Mouse (Mus musculus) frontal cortex, postnatal 25 days (tissue): ENCODE results near the gene Rpl19.

Experiments used
- DNase-seq, 2 experiments: peaks; one replicate each; pipeline ENCODE4 v3.0.0; 2022; ENCODE audit warnings: low spot score in 2 of 2

Gene Rpl19

DNA sequence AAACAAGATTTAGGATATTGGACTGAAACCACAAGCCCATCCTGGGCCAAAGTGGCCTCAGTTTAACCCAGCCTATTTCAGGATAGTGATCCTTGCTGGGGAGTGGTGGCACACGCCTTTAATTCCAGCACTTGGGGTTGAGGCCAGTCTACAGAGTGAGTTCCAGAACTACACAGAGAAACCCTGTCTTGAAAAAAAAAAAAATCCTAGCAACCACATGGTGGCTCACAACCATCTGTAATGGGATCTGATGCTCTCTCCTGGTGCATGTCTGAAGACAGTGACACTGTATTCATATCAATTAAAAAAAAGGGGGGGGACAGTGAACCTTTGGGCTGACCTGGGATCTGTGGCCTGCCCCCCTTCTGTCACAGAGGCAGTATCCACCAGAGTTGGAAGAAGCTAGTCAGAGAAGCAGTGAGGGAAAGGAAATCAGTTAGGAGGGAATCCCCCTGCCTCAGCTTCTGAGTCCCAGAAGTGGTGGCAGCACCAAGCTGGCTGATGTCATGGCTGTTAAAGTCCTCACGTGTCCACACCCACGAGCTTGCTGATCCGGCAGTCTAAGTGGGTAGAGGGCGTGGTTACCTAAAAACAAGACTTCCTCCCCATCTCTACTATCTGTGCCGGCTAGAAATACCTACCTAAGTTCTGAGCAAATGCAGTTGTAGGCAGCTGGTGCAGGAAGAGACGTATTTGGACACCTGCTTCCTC, 27.5 kb upstream of the Rpl19 start:
- DNase-seq: peak in 1 of 2 experiments; percentile 46

DNA sequence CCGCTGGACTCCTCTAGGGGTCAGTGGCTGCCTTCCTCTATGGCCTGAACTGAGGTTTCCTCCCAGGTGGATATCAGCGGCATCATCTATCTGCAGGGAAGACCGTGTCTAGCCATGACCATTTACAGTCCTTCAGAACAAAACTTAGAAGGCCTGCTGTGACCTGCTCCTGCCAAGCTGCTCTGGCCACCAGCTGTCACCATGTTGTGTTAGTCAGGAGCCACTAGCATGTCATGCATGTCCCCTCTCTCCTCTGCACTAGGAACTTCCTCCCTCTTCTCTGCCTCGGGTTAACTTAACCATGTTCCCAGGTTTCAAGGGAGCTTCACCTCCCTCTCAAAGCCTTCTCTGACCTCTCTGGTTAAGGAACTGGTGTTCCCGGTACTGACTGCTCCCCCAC, 26.8 kb upstream of the Rpl19 start:
- DNase-seq: no peak

DNA sequence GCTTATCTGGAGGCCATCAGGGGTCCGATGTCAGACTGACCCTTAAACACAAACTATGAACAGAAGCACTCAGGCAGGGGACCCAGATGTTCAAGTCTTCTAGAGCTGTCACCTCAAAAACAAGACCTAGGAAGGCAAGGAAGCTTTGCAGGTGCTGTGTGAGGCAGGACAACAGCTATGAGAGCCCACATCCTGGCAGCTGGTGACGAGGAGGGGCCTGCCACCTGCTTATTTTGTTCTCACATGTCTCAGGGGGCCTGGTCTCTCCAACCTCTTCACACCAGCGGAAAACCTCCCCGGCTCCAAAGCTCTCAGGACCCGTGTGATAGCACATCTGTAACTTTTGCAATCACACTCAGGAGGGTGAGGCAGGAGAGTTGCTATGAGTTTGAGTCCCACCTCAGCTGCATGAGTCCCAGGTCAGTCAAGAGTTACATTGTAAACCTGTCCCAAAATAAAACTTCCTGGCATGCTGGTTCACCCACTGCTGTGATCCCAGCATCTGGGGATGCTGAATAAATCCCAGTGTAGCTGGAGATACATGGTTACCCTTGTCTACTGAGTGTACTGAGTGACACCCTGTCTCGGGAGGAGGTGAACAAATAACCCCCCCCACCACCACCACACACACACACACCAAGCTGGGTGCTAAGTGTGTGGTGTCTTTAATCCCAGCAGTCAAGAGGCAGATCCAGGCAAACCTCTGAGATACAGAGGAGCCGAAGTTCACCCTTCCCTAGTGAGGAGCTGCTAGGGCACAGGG, 26.0 kb upstream of the Rpl19 start:
- no peak for DNase-seq

DNA sequence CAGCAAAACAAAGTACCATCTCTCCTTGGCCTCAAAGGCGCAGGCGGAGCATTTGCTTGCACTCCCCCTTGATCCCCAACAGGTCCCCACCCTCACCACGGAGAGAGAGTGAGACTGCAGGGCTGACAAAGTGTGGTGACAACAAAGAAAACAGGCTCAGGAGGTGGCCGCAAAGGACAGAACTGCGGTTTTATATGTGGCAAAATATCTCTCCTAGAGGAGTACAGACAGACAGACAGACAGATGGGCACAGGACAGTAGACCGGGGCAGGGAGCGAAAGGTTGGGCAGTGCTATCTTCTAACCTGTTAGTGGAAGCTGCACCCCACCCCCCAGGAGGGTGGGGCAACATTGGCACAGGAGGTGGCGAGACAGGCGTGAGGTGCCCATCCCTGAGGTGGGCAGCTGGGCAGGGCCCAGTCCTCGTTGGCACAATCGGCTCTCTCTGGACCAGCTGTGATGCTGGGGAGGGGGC, 25.1 kb upstream of the Rpl19 start:
- DNase-seq: no peak

- no peak for DNase-seq
Measured at GRCm38 (mm10) chr11:98001986-98002385, 24.5 kb upstream of the Rpl19 start.

DNA sequence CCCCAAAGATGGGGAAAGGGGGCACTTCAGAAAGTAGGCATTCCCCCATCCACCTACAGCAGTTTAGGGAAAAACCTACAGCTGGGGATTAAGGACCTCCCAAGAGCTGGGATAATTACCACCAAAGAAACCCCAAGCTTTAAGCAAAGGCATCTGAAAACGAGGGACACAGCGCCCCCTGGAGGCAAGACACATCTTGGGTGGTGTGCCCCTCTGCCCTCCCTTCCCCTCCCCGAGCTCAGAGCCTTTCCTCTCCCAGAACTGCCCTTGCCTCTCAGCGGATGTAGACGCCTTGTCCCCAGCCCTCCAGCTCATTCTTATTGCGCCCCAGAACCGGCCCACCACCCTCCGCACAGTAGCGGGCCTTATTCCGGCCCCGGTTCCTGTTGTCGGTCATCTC, 23.9 kb upstream of the Rpl19 start:
- no peak for DNase-seq

DNA sequence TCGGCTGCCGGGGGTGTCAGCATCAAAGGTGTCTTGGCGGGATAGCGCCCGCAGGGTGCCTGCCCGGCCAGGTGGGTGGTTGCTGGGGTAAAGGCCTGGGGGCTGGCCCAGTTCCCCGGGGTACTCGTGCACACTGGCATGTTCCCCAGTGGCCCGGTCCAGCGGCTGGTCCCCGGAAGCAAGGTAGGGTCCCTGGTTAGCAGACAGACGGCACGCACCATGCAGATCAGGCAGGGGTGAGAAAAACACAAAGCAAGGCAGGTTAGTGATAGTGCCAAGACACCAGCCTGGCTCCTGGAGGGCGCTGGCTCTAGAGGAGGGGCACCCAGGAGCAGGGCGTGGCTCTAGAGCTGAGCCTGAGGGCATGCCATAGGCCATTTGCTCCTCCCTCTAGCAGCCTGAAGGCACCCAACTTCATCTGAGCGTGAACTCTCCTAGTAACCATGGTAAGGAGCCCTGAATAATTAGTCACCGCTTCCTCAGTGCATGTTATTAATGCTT, 23.3 kb upstream of the Rpl19 start:
- DNase-seq: no peak

DNA sequence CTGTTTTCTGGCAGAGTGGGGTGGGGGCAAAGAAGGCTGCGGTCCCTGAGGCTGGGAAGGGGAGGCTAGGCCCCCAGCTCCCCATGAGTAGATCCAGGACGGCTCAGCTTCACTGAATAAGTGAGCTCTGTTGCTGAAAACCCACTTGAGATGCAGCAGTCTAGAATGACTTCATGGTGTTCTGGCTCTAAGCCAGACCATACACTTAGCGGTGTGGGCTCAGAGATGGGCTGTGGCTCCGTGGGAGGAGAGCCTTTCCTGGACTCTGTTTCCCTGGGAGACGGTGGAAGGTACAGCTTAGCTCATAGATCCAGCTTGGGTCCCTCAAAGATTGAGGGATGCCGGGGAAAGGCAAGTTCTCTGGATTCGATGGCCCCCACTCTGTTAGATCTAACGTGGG, 22.3 kb upstream of the Rpl19 start:
- no peak for DNase-seq

DNA sequence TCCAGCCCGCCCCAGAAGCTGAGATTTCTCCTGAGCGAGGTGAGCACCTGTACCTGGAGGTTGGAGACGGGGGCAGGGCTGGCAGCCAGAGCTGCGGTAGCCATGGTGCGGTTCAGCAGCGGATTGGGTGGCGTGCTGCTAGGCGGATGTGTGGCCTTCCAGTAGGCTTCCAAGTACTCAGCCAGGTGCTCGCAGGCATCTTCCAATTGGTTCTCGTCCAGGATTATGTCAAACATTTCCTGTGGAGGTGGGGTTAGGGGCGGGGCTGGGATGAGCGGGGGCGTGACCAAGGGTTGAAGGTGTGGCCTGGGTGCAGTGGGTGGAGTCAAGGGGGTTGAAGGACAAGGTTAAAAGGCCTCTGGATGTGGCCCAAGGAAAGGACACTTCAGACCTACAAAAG, 21.4 kb upstream of the Rpl19 start:
- DNase-seq: no peak

DNA sequence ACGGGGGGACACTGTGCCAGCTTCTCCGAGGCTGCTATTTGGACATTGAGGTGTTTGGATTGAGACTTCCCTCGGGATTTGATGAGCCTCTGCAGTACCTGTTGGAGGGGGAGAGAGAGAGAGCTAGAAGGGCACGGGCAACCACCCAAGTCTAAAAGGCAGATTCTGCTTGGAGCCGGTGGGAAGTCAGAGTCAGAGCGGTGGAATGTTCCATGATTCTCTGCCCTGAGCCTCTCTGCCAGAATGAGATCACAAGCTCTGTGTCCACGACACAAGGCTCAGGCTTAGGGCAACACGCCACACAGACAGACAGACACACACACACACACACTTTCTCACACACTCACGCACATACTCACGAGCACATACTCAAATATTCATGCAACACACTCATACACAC, 20.8 kb upstream of the Rpl19 start:
- no peak for DNase-seq

DNA sequence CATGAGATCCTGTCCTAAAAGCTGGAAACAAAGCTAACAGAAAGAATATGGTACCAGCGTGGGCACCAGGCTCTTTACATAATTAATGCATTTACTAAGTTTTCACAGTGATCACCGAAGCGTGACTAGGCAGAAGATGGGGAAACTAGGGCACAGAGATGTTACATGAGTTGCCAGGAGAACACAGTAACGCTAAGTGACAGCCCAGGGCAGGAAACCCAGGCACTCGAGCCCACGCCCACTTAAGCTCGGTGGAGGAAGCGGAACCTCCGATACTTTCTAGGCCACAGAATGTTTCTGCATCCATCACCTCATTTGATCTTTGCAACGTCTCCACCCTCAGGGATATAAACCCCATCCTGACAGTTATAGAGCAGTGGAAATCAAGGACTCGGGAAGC, 18.4 kb upstream of the Rpl19 start:
- no peak for DNase-seq

DNA sequence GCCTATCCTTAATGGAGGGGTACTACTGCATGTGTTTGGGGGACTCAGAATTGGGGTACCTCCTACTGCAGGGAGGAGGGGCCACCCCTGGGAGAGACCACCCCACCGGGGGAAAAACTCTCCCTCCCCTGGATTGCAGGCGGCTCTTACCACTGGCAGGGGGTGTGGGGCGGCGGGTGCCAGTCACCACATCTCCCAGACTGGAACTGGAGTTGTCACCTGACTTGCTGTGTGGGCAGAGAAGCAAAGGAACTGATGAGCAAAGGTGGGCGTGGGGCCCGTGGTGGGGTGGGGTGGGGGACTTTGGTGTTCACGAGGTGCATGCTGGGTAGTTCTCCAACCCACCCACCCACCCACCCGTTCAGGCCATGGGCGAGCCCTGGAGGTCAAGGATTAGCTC, 14.8 kb upstream of the Rpl19 start:
- no peak for DNase-seq

DNA sequence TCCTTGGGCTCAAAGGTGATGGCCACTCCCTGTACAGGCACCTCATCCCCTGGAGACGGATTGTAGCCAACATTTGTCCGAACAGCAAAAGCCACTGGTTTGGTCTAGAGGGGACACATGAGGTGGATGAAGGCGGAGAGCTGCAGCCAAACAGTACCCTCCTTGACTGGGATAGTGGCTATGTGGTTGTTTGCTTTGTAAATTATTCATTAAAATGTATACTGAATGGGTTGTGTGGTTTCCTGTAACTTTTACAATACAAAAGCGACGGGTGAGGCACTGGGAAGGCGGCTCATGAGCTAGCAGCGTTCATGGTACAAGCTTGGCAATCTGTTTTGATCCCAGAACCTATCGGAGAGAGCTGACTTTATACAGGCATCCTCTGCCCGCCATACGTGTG, 13.7 kb upstream of the Rpl19 start:
- no peak for DNase-seq

- no peak for DNase-seq
Measured at GRCm38 (mm10) chr11:98016177-98016576, 10.3 kb upstream of the Rpl19 start.

DNA sequence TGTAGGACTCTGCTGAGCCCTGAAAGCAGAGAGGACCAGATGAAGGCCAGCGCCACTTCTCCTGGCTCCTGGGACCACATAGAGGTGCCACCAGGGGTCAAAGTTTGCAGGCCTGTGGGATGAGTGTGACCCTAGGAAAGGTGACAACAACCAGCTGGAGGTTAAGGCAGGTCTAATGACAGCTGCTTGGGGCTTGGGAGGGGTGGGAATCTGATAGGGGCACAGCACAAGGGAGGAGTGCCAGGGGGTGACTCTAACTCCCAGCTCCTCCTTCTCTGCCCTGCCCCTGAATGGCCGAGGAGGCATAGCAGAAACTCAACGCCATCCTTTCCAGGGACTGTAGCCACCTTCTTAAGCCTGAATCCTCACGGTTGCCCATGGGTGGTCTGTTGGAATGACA, 9.7 kb upstream of the Rpl19 start:
- DNase-seq: no peak

DNA sequence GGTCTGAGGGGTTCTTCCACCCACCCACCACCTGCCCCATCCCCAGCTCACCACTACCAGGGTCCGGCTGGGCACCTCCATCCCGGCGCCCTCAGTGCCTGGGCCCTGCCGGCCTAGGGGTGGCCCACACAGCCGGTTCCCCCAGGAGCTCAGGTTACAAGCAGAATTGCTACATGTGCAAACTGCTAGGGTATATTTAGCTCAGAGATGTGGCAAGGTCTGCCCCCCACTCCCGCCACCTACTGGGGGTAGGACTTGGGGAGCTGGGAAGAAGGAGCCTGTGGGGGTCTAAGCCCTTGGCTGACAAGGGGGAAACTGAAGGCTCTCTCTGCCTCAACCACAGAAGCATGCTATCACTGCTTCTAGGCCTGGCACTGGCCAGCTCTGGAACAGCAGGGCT, 8.3 kb upstream of the Rpl19 start:
- no peak for DNase-seq

- DNase-seq: no peak
Measured at GRCm38 (mm10) chr11:98018858-98019641, 7.5 kb upstream of the Rpl19 start.

DNA sequence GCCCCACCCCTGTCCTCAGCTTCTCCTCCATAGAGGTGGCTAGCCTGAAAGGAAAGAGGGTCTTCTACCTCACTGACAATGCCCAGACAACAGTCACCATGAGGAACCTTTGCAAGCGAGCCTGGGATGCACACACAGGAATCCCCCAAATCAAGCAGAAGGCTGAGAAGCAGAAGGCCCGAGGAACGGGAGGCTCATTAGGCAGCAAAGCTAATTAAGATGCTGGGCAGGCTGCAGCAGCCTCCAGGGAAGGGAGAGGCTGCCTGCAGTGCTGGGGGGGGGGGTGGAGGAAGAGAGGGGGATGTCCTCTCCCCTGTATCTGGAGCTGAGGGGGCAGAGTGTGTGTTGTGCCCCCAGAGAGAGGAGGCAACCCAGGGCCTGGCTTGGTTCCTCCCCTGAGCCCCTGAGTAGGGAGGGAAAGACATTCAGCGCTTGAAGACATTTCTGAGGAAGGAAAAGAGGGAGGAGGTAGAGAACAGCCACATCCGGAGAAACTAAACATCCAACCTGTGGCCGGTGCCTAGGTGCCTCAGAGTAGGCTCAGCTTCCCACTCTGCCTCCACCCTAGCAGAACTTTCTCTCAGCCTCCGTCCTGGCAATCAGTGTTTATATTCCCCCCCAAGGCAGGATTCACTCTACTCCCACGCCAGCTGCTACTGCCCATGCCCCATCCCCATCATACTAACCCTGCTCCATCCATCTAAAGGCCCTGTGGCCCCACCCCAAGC, 6.5 kb upstream of the Rpl19 start:
- DNase-seq: no peak

GRCm38 (mm10) chr11:98020710-98021109, 5.8 kb upstream of the Rpl19 start:
- no peak for DNase-seq

- no peak for DNase-seq
Measured at GRCm38 (mm10) chr11:98021118-98021517, 5.4 kb upstream of the Rpl19 start.

- DNase-seq: no peak
Measured at GRCm38 (mm10) chr11:98021565-98022252, 4.8 kb upstream of the Rpl19 start.
